Mouse (Mus musculus): ENCODE results near the gene Ankrd53. TPM values are rescaled to one million over a fixed set of nuclear protein-coding genes. Genes with fewer than 3 reads are reported as not detected.

Ankrd53 gene
- total RNA-seq, 2 experiments from 2014 or later: not detected

DNA sequence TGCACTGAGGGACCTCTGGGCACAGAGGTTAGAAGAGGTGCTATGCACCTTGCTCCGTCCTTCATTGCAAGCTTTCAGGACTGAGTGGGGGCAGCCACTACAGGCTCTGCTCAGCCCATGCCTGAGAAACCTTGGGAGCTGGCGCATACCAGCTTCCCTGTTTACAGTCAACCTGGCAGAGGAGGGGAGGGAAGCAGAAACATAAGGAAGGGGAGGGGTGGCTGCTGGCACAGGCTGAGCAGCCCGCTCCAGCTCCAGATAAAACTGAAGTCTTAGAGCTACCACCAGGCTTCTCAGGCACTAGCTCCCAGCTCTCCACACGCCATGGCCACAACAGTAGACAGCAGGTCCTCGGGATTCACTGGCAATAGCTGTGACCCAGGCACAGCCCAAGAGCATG, 19.7 kb upstream of the Ankrd53 start, which contains the start of gene Atp6v1b1:
Gene Atp6v1b1, plus strand, starts transcription at position 230 of the 400 bp plus-strand sequence.
- Histone ChIP-seq H3K4me3 (no peak within 1 kb of the TSS), H3K27ac (no peak within 1 kb of the TSS)
- DNase-seq (ENCODE audit: low spot score in 2 of 2): no peak
- no peak for TF ChIP-seq CTCF (conservative IDR thresholded peaks at IDR 0.05)

DNA sequence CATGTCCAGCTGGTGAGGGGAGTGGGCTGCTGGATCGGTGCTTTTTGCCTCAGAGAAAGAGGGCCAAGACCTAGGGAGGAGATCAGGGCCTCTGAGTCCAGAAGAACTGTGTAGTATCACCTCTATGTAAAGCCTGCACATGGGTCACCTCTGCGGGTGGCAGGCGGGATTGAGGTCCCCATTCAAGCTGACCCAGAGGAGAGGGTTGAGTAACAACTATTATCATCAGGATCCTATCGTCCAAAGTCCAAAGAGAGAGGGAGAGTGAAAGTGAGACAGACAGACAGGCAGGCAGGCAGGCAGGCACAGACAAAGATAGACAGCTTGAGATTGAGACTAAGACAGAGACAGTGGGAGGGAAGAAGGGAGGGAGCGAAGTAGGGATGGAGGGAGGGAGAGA, 19.2 kb upstream of the Ankrd53 start:
- no peak for TF ChIP-seq CTCF (conservative IDR thresholded peaks at IDR 0.05)
- Histone ChIP-seq H3K27ac (no peak overlapping the region), H3K4me3 (no peak overlapping the region)
- DNase-seq (ENCODE audit: low spot score in 2 of 2): no peak

DNA sequence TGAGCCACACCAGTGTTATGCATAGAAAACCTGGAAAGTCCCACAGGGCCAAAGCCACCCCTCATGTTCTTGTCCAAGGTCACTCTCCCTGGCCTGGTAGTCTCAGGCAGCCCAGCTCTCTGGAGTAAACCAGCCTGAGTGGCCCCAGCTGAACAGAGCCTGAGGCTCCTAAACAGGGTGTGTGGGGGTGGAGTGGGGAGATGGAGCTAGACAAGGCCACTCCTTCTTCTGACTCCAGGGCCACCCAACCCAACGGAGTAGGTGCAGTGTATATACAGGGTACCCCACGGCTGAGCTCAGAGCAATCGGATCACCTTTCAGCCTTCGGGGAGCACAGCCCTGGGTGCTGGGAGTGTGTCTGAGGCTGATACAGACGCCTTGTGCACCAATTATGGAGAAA, 18.3 kb upstream of the Ankrd53 start:
- no peak for DNase-seq (ENCODE audit: low spot score in 2 of 2)
- Histone ChIP-seq H3K4me3 (no peak overlapping the region), H3K27ac (no peak overlapping the region)
- TF ChIP-seq CTCF (conservative IDR thresholded peaks at IDR 0.05): no peak

- no peak for DNase-seq (ENCODE audit: low spot score in 2 of 2)
- TF ChIP-seq CTCF (conservative IDR thresholded peaks at IDR 0.05): no peak
- Histone ChIP-seq H3K4me3 (no peak overlapping the region), H3K27ac (no peak overlapping the region)
Observed at GRCm38 (mm10) chr6:83744557-83744956, 17.9 kb upstream of the Ankrd53 start.

GRCm38 (mm10) chr6:83745466-83745865, 17.0 kb upstream of the Ankrd53 start:
- no peak for TF ChIP-seq CTCF (conservative IDR thresholded peaks at IDR 0.05)

DNA sequence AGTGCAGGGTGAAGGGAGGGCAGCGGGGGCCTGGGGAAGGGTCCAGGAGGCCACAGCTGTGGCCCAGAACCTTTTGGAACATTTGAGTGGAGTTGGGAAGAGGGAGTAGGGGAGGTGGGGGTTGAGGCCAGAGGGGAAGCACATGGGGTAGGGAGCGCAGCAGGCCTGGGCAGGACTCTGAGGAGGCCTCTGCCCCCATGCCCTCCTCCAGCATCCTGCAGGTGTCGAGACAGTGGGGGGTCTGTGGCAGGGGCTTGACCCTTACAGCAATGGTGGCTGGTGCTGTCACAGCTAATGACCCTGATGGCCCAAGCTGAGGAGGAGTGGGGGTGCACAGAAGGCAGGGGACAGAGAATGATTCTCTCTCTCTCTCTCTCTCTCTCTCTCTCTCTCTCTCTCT, 13.2 kb upstream of the Ankrd53 start:
- Histone ChIP-seq H3K4me3 (no peak overlapping the region), H3K27ac (no peak overlapping the region)
- TF ChIP-seq CTCF (conservative IDR thresholded peaks at IDR 0.05): no peak
- DNase-seq (ENCODE audit: low spot score in 2 of 2): no peak

More at GRCm38 (mm10) chr6:83745466-83745865, 17.0 kb upstream of the Ankrd53 start:
- no peak overlapping the region for H3K4me3 ChIP-seq
- H3K27ac ChIP-seq: no peak overlapping the region
- DNase-seq (ENCODE audit: low spot score in 2 of 2): no peak

GRCm38 (mm10) chr6:83750171-83750684, 12.2 kb upstream of the Ankrd53 start:
- Histone ChIP-seq H3K27ac (no peak overlapping the region), H3K4me3 (no peak overlapping the region)
- peak; percentile 91 for TF ChIP-seq CTCF (conservative IDR thresholded peaks at IDR 0.05)
- peak in 1 of 2 experiments; percentile 71 for DNase-seq (ENCODE audit: low spot score in 2 of 2)

DNA sequence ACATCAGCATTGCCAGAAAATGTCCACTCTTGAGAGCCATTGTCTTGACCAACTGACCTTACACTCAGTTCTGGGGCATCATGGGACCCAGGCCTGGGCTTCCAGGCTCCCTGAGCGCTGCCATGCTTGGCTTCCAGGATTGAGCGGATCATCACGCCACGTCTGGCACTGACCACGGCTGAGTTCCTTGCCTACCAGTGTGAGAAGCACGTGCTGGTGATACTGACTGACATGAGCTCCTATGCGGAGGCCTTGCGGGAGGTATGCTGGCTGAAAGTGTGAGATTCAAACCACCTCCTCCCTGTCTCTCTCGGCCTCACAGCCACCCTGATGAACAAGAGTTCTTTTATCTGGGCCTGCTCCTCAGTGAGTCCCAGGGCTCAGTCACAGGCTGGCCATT, 6.4 kb upstream of the Ankrd53 start:
- DNase-seq (ENCODE audit: low spot score in 2 of 2): no peak
- Histone ChIP-seq H3K4me3 (no peak overlapping the region), H3K27ac (no peak overlapping the region)
- TF ChIP-seq CTCF (conservative IDR thresholded peaks at IDR 0.05): no peak

DNA sequence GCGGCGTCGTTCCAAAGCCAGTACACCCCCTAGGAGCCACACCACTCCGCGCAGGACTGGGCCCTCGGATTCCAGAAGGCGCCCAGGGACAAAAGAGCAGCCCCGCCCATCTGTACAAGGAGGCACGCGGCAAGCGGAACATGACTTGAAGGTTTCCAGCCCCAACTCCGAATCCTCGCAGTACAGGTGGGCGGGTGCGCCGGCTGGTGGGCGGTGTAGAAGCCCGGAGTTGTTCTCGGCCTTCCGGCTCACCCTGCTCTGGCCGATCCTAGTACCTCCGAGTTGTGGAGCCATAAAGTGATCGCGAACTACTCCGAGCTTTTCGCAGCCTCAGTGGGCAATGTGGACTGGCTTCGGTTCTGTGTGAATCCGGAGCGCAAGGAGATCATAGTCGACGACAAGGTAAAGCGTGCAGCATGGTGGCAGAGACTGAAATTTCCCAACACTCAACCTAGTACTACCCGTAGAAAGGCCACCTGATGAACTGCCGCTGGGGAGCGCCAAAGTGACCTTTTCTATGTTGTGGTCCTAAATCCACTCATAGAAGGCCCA, 512 bp downstream of the Ankrd53 start:
- H3K27ac ChIP-seq: no peak overlapping the region
- DNase-seq (ENCODE audit: low spot score in 2 of 2): no peak
- TF ChIP-seq CTCF (conservative IDR thresholded peaks at IDR 0.05): peak; percentile 28
- H3K4me3 ChIP-seq: peak overlapping the region; percentile 17; the same call in 1 of the 2 replicates

DNA sequence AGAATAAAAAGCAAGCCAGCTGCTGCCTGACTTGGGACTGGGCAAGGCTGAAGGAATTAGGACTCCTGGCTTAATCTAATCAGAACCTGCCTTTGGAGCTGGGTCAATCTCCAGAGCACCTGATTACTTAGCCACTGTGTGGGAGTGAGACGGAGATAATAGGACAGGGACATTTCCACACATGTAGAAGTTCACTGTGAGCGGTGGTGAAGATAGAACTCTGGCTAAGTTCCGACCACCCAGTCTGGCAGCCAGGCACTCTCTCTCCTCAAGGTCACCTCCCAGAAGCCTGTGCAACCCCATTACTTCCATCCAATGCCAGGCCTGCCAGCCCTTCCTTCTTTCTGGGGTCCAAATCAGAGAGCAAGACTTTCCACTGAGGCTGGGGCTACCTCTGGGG, 4.5 kb downstream of the Ankrd53 start:
- no peak for DNase-seq (ENCODE audit: low spot score in 2 of 2)
- no peak overlapping the region for H3K4me3 ChIP-seq
- no peak for TF ChIP-seq CTCF (conservative IDR thresholded peaks at IDR 0.05)
- no peak overlapping the region for H3K27ac ChIP-seq

- no peak overlapping the region for H3K27ac ChIP-seq
- no peak for TF ChIP-seq CTCF (conservative IDR thresholded peaks at IDR 0.05)
Observed at GRCm38 (mm10) chr6:83768485-83768884, 6.0 kb downstream of the Ankrd53 start.

DNA sequence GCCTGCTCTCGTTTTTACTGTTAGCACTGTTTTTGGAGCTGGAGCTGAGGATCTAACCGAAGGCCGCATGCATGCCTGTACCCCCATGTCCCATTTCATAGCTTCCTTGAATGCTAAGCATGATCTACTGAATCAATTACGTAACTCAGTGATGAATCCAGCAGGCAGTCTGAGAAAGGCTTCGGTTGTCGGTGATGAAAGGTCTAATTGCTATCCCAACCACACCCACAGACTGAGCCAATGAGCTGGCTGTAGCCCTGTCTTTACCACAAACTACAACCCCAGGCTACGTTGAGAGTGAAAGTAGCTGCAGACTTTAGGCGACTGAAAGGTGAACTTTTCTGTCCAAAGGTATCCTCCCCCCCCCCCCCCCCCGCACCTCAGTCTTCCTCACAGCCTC, 11.7 kb downstream of the Ankrd53 start:
- no peak for TF ChIP-seq CTCF (conservative IDR thresholded peaks at IDR 0.05)
- Histone ChIP-seq H3K27ac (no peak overlapping the region), H3K4me3 (peak overlapping the region; percentile 29; the same call in 1 of the 2 replicates)
- no peak for DNase-seq (ENCODE audit: low spot score in 2 of 2)

More at GRCm38 (mm10) chr6:83768485-83768884, 6.0 kb downstream of the Ankrd53 start:
- no peak overlapping the region for H3K4me3 ChIP-seq
- DNase-seq (ENCODE audit: low spot score in 2 of 2): no peak

DNA sequence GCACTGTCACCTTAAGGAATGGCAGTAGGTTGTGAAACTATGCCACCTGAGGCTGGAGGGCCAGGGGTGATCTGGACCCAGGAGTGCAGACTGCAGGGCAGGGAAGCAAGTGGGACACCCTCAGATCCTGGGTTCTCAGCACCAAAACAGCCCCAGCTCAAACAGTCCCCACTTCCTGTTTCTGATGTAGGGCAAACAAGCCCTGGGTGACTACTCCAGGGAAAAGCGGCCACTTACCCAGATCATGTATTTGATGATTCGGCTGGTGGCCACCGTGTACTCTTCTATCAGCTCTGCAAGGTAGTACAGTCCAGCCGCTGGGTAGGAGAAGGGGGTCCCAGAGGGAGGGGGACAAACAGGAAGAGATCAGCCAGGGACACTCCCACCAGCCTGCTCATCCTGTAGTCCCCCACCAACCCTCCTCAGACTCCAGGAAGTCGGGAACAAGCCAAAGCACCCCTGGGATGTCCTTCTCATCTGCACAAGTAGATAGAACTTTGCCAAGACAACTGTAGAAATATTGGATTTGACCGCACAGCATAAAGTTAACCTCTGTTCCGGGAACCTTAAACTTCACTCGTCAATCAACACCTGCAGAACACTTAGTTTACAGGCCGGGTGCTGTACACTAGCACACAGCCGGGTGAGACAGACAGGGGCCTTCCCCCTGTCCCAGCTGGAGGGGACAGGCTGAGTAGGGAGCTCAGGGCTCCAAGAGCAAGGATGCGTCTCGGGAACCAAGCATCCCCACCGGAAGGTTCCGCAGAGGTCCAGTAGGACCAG, 12.5 kb downstream of the Ankrd53 start:
- H3K4me3 ChIP-seq: peak overlapping the region; percentile 99
- no peak for TF ChIP-seq CTCF (conservative IDR thresholded peaks at IDR 0.05)
- peak overlapping the region; percentile 89 for H3K27ac ChIP-seq
- no peak for DNase-seq (ENCODE audit: low spot score in 2 of 2)

Data from layer of hippocampus, adult 2 months (tissue).